Mouse (Mus musculus) neural tube, embryonic 11.5 days (tissue): ENCODE measurements at regions not wholly inside any gene's neighbourhood (a gene's known extent, or its start where the extent isn't known, plus 50 kb on each side); places are given as distances from the start of the nearest gene placed in this dataset.

Experiments
- ATAC-seq: fragments of 200-750 bp; cut with Nextera tagmentation; 2 replicates; pipeline ENCODE4 v1.8.0; 2017; ENCODE audit warnings: moderate number of reproducible peaks, mild to moderate bottlenecking, moderate TSS enrichment, moderate library complexity; ENCODE audit not compliant: insufficient read depth, low FRiP score, low TSS enrichment
- DNase-seq: peaks from one replicate; pipeline ENCODE4 v3.0.0-alpha.2; 2015; ENCODE audit warnings: low spot score
- H3K27ac ChIP-seq: fragments of 300-500 bp; sonication (generic); 2 replicates; pipeline ENCODE4 v1.5.1; 2014; ENCODE audit warnings: low read depth, mild to moderate bottlenecking, low read length
- H3K27me3 ChIP-seq: fragments of 300-500 bp; sonication (generic); 2 replicates; pipeline ENCODE4 v1.6.1; 2014; ENCODE audit warnings: mild to moderate bottlenecking, low read length, mixed read lengths; ENCODE audit not compliant: control insufficient read depth, insufficient read depth
- H3K36me3 ChIP-seq: fragments of 300-500 bp; sonication (generic); 2 replicates; pipeline ENCODE4 v1.6.1; 2014; ENCODE audit warnings: mild to moderate bottlenecking, low read length, moderate library complexity, mixed read lengths; ENCODE audit not compliant: control insufficient read depth, insufficient read depth
- H3K4me1 ChIP-seq: fragments of 300-500 bp; sonication (generic); 2 replicates; pipeline ENCODE4 v1.6.1; 2014; ENCODE audit warnings: low read length, mixed read lengths; ENCODE audit not compliant: control insufficient read depth, insufficient read depth
- H3K4me2 ChIP-seq: fragments of 300-500 bp; sonication (generic); 2 replicates; pipeline ENCODE4 v1.6.1; 2014; ENCODE audit warnings: low read depth, mild to moderate bottlenecking, moderate library complexity
- H3K4me3 ChIP-seq: fragments of 300-500 bp; sonication (generic); 2 replicates; pipeline ENCODE4 v1.5.1; 2014; ENCODE audit warnings: low read depth, low read length
- H3K9ac ChIP-seq: fragments of 300-500 bp; sonication (generic); 2 replicates; pipeline ENCODE4 v1.6.1; 2014; ENCODE audit warnings: mild to moderate bottlenecking, low read length
- H3K9me3 ChIP-seq: fragments of 300-500 bp; sonication (generic); 2 replicates; pipeline ENCODE4 v1.6.1; 2016; ENCODE audit warnings: low read length; ENCODE audit not compliant: control insufficient read depth
- WGBS: fragments of 180-500 bp; shearing (Covaris S2); extraction: QIAGEN DNeasy Blood & Tissue Kit; methylation state at CpG from one replicate; pipeline ENCODE4 v1.1.7; 2014; 5-methylcytosine and 5-hydroxymethylcytosine counted together

DNA sequence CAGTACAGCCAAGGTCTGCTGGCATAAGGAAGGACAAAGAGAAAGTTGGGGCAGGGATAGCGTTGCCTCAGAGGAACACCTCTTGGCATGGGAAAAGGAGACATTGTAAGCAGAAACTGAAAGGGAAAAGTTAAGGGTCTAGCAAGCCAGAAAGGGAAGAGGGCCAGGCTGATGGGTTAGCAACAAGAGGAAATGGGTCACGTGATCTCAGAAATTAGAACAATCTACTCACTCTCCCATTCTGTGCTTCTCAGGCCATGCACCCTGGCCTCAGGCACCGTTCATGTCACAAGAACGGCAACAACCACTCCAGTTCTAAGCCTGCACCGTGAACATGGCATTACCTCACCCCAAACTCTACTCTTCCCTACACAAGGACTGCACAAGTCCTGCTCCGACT is 54.8 kb upstream of the Slc2a1 start:
- Histone ChIP-seq H3K9ac (no peak overlapping the region), H3K4me3 (no peak overlapping the region), H3K27ac (no peak overlapping the region), H3K4me1 (no peaks in the 10 kb centered on the region), H3K27me3 (no peaks in the 10 kb centered on the region), H3K4me2 (no peak overlapping the region), H3K9me3 (no peaks in the 10 kb centered on the region), H3K36me3 (no peaks in the 10 kb centered on the region)
- DNase-seq, result no peak
- WGBS, result 87% methylated on average over 6 of the region's 6 CpGs
- no peak for ATAC-seq

- DNase-seq (no peak), ATAC-seq (no peak)
- Histone ChIP-seq H3K9ac (no peak overlapping the region), H3K27ac (no peak overlapping the region), H3K4me3 (no peak overlapping the region), H3K4me1 (no peaks in the 10 kb centered on the region), H3K27me3 (no peaks in the 10 kb centered on the region), H3K36me3 (no peaks in the 10 kb centered on the region), H3K9me3 (no peaks in the 10 kb centered on the region), H3K4me2 (no peak overlapping the region)
- 77% methylated on average over 5 of the region's 5 CpGs for WGBS
These were observed 54.4 kb upstream of the Slc2a1 start for GRCm38 (mm10) chr4:119054129-119054528.

GRCm38 (mm10) chr4:119057191-119057590 is 51.3 kb upstream of the Slc2a1 start:
- ATAC-seq, result no peak
- 90% methylated on average over 6 of the region's 6 CpGs for WGBS
- H3K27me3 ChIP-seq, result no peaks in the 10 kb centered on the region
- no peak for DNase-seq
- H3K4me3 ChIP-seq, result no peak overlapping the region
- H3K27ac ChIP-seq, result no peak overlapping the region
- no peak overlapping the region for H3K9ac ChIP-seq
- H3K4me2 ChIP-seq, result no peak overlapping the region
- no peaks in the 10 kb centered on the region for H3K9me3 ChIP-seq
- no peaks in the 10 kb centered on the region for H3K4me1 ChIP-seq
- no peaks in the 10 kb centered on the region for H3K36me3 ChIP-seq

- WGBS, result 76% methylated on average over 1 of the region's 1 CpGs
- ATAC-seq, result no peak
- no peak for DNase-seq
- Histone ChIP-seq H3K36me3 (no peaks in the 10 kb centered on the region), H3K27ac (no peak overlapping the region), H3K27me3 (no peaks in the 10 kb centered on the region), H3K4me1 (no peaks in the 10 kb centered on the region), H3K9ac (no peak overlapping the region), H3K9me3 (no peaks in the 10 kb centered on the region), H3K4me3 (no peak overlapping the region), H3K4me2 (no peak overlapping the region)
These were observed 50.7 kb upstream of the Slc2a1 start for GRCm38 (mm10) chr4:119057826-119058225.
